In the genomic region with DNA sequence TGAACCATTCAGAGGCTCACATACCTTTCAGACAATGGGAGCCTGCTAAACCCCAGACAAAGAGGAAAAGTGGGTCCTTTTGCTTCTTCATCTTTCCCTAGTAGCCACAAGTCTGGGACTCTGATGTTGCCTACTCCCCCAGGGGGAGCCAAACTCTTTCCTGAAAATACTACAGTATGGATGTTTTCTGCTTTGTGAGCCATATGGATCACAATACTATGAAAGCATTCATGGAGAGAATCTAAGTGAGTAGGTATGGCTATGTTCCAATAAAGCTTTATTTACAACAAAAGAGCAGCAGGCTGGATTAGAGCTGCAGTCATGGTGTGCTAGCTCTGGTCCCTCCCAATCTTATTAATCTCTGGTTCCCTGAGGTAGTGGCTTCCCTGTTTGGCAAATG, we compare ENCODE assay signal across 13 mouse cellular contexts.
DNase-seq lines count a peak whose midpoint lies in the region; ATAC-seq and TF ChIP-seq lines count a peak whose summit lies in the region.
"Had no signal": no experiment of that assay in that cellular context is flagged by ENCODE, and none has a peak within 500 bp of the region (broad histone marks: within the 10 kb centered on the region; RNA-seq: fewer than 3 reads in every experiment).

No protein-coding gene starts in this region.

- no peaks in the 10 kb centered on the region for H3K9me3 ChIP-seq in kidney, postnatal 0 days (replicated peaks; ENCODE audit: low read length)
- no peaks in the 10 kb centered on the region for H3K9me3 ChIP-seq in kidney, embryonic 14.5 days (ENCODE audit: control insufficient read depth, low read length)
- no peaks in the 10 kb centered on the region for H3K9me3 ChIP-seq in forebrain, postnatal 0 days (ENCODE audit: low read length)
- H3K9me3 ChIP-seq: embryonic facial prominence, embryonic 15.5 days; liver, embryonic 15.5 days had no signal

- ATAC-seq in kidney, postnatal 0 days (replicated peaks; ENCODE audit: low FRiP score, low read depth), result no peak
- ATAC-seq in kidney, embryonic 14.5 days (ENCODE audit: low FRiP score, low TSS enrichment), result no peak
- no peak for ATAC-seq in forebrain, postnatal 0 days
- ATAC-seq in megakaryocyte progenitor cell, adult 5-6 weeks (replicated peaks; ENCODE audit: poor library complexity), result no peak
- ATAC-seq: inflammation-experienced regulatory T-cells, adult 6 months had no signal

- no peak overlapping the region for H3K4me3 ChIP-seq in kidney, postnatal 0 days (replicated peaks; ENCODE audit: low read depth, low read length)
- H3K4me3 ChIP-seq in kidney, embryonic 14.5 days (ENCODE audit: low read length), result no peak overlapping the region
- no peak overlapping the region for H3K4me3 ChIP-seq in forebrain, postnatal 0 days (ENCODE audit: low read depth, low read length)
- H3K4me3 ChIP-seq: embryonic facial prominence, embryonic 15.5 days; liver, embryonic 15.5 days had no signal

- no peak overlapping the region for H3K27ac ChIP-seq in kidney, postnatal 0 days
- no peak overlapping the region for H3K27ac ChIP-seq in kidney, embryonic 14.5 days (ENCODE audit: low read depth, low read length)
- H3K27ac ChIP-seq in forebrain, postnatal 0 days (ENCODE audit: low read depth, low read length), result no peak overlapping the region
- H3K27ac ChIP-seq: embryonic facial prominence, embryonic 15.5 days; liver, embryonic 15.5 days had no signal

- no peaks in the 10 kb centered on the region for H3K36me3 ChIP-seq in kidney, postnatal 0 days (ENCODE audit: insufficient read depth, low read length)
- no peaks in the 10 kb centered on the region for H3K36me3 ChIP-seq in kidney, embryonic 14.5 days (ENCODE audit: control insufficient read depth, insufficient read depth, low read length)
- H3K36me3 ChIP-seq in forebrain, postnatal 0 days (ENCODE audit: insufficient read depth), result no peaks in the 10 kb centered on the region
- H3K36me3 ChIP-seq: embryonic facial prominence, embryonic 15.5 days; liver, embryonic 15.5 days had no signal

- no peak overlapping the region for H3K4me2 ChIP-seq in kidney, postnatal 0 days (ENCODE audit: low read length)
- H3K4me2 ChIP-seq in kidney, embryonic 14.5 days (replicated peaks; ENCODE audit: low read depth, low read length), result no peak overlapping the region
- no peak overlapping the region for H3K4me2 ChIP-seq in forebrain, postnatal 0 days (ENCODE audit: low read depth)
- H3K4me2 ChIP-seq: embryonic facial prominence, embryonic 15.5 days; liver, embryonic 15.5 days had no signal

- no peaks in the 10 kb centered on the region for H3K27me3 ChIP-seq in kidney, postnatal 0 days (ENCODE audit: insufficient read depth, low read length)
- H3K27me3 ChIP-seq in kidney, embryonic 14.5 days (ENCODE audit: control insufficient read depth, insufficient read depth, low read length), result no peaks in the 10 kb centered on the region
- H3K27me3 ChIP-seq in forebrain, postnatal 0 days (ENCODE audit: insufficient read depth, low read length), result no peaks in the 10 kb centered on the region
- H3K27me3 ChIP-seq: embryonic facial prominence, embryonic 15.5 days; liver, embryonic 15.5 days had no signal

- H3K9ac ChIP-seq in kidney, postnatal 0 days (ENCODE audit: low read depth, low read length), result no peak overlapping the region
- H3K9ac ChIP-seq in kidney, embryonic 14.5 days (ENCODE audit: low read depth, low read length), result no peak overlapping the region
- H3K9ac ChIP-seq in forebrain, postnatal 0 days, result no peak overlapping the region
- H3K9ac ChIP-seq: embryonic facial prominence, embryonic 15.5 days; liver, embryonic 15.5 days had no signal

- peak; percentile 13 for DNase-seq in embryo, embryonic 10 days (ENCODE audit: low spot score)
- no peak for DNase-seq in embryo, embryonic 9.5 days (ENCODE audit: extremely low spot score)
- DNase-seq in kidney, postnatal 0 days (ENCODE audit: low spot score), result peak; percentile 41
- DNase-seq in lung, postnatal 10 days, result peak; percentile 60
- no peak for DNase-seq in lung, postnatal 25 days (ENCODE audit: low spot score)
- peak; percentile 52 for DNase-seq in forebrain, postnatal 0 days
- DNase-seq: adrenal gland, postnatal 10 days; cerebellum, adult 18-20 months had no signal

- peak; percentile 60 for TF ChIP-seq CTCF in kidney, postnatal 0 days (IDR thresholded peaks at IDR 0.05; ENCODE audit: low read depth)
- peak; percentile 58 for TF ChIP-seq CTCF in forebrain, postnatal 0 days (IDR thresholded peaks at IDR 0.05; ENCODE audit: low read depth)

- H3K4me1 ChIP-seq in kidney, postnatal 0 days (replicated peaks; ENCODE audit: insufficient read depth, low read length), result no peaks in the 10 kb centered on the region
- H3K4me1 ChIP-seq in kidney, embryonic 14.5 days (ENCODE audit: control insufficient read depth, insufficient read depth, low read length), result no peaks in the 10 kb centered on the region
- H3K4me1 ChIP-seq in forebrain, postnatal 0 days (ENCODE audit: insufficient read depth), result no peaks in the 10 kb centered on the region
- H3K4me1 ChIP-seq: embryonic facial prominence, embryonic 15.5 days; liver, embryonic 15.5 days had no signal

Comparison
In these comparisons a context has a peak if more than half of its experiments do, and no peak if none do; other contexts are left out.
1. DNase-seq: peak in embryo, embryonic 10 days (single experiment), kidney, postnatal 0 days (single experiment), lung, postnatal 10 days (single experiment) and forebrain, postnatal 0 days (single experiment); none in embryo, embryonic 9.5 days (single experiment) and lung, postnatal 25 days (single experiment).